29 mouse cellular contexts compared by ENCODE assay signal in the genomic region with DNA sequence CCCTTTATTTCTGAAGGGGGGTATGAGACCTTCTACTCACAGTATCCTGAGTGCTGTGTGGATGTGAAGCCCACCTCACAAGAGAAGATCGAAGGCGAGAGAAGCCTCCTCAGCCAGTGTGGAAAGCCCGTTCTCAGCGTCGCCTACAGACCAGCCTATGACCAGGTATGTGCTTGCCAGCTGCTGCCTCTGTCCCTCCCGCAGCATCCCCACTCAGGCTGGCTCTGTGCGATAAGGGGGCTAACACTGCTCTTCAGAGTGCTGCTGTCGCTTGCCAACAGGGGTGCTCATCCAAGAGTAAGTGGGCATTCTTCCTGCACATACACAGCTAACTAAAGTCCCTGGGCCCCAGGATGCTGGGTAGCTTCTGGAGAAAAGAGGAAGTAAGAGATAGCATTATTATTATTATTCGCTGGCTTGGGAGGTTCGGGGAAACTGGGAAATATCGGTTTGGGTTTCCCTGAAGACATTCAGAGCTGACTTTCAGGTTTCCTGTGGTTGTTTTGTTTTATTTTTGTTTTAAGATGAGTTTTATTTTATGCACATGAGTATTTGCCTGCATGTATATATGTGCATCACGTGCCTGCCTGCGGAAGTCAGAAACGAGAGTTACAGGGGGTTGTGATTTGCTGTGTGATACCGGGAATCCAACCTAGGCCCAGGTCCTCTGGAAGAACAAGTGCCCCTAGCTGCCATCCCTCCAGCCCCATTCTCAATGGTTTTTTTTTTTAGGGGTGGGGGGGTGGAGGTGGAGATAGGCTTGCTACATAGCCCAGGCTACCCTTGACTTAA. TPM values are rescaled to one million over a fixed set of nuclear protein-coding genes. Genes with fewer than 3 reads are reported as not detected.
DNase-seq lines count a peak whose midpoint lies in the region; ATAC-seq lines count a peak whose summit lies in the region.
"Had no signal": no experiment of that assay in that cellular context is flagged by ENCODE, and none has a peak within 500 bp of the region (broad histone marks: within the 10 kb centered on the region; RNA-seq: fewer than 3 reads in every experiment).

No protein-coding gene starts in this region.

- H3K4me1 ChIP-seq in megakaryocyte, embryonic 14.5 days, result peaks cover 71% of the 10 kb centered on the region
- H3K4me1 ChIP-seq in midbrain, embryonic 15.5 days, result peaks cover 12% of the 10 kb centered on the region

- H3K36me3 ChIP-seq in megakaryocyte, embryonic 14.5 days (replicated peaks; ENCODE audit: low read length), result peaks cover 2% of the 10 kb centered on the region
- H3K36me3 ChIP-seq in midbrain, embryonic 15.5 days (replicated peaks), result no peaks in the 10 kb centered on the region
- H3K36me3 ChIP-seq: embryonic facial prominence, embryonic 13.5 days; forebrain, embryonic 15.5 days; hindbrain, embryonic 13.5 days; limb, embryonic 15.5 days had no signal

- peak overlapping the region; percentile 60 for H3K4me3 ChIP-seq in megakaryocyte, embryonic 14.5 days (replicated peaks)
- no peak overlapping the region for H3K4me3 ChIP-seq in midbrain, embryonic 15.5 days
- H3K4me3 ChIP-seq: embryonic facial prominence, embryonic 13.5 days; forebrain, embryonic 10.5 days; forebrain, embryonic 15.5 days; gastrocnemius, adult 2 months; hindbrain, embryonic 13.5 days; limb, embryonic 10.5 days; limb, embryonic 15.5 days; liver, embryonic 13.5 days; myocyte; neural tube, embryonic 12.5 days had no signal

- H3K9ac ChIP-seq in midbrain, embryonic 15.5 days, result no peak overlapping the region
- H3K9ac ChIP-seq: embryonic facial prominence, embryonic 13.5 days; forebrain, embryonic 15.5 days; hindbrain, embryonic 13.5 days; limb, embryonic 15.5 days; liver, embryonic 13.5 days; neural tube, embryonic 12.5 days had no signal

- DNase-seq in CD4-positive, CD25-positive, alpha-beta regulatory T cell, adult 2 months (ENCODE audit: low read depth, low spot score), result peak; percentile 57
- no peak for DNase-seq in frontal cortex, postnatal 14 days (ENCODE audit: low spot score in 2 of 2)
- DNase-seq: adrenal gland, postnatal 25 days; gastrocnemius, adult 2 months; gastrocnemius, postnatal 36 days; heart, adult 18-20 months; heart, postnatal 36 days; kidney, adult 2 months; layer of hippocampus, adult 9-11 months; liver, embryonic 13.5 days; lung, adult 18-20 months; lung, postnatal 4 days had no signal

- H3K9me3 ChIP-seq in megakaryocyte, embryonic 14.5 days, result no peaks in the 10 kb centered on the region
- H3K9me3 ChIP-seq in midbrain, embryonic 15.5 days, result no peaks in the 10 kb centered on the region
- H3K9me3 ChIP-seq: embryonic facial prominence, embryonic 13.5 days; forebrain, embryonic 10.5 days; forebrain, embryonic 15.5 days; hindbrain, embryonic 13.5 days; limb, embryonic 10.5 days; limb, embryonic 15.5 days; liver, embryonic 13.5 days; neural tube, embryonic 12.5 days had no signal

- 93% methylated on average over 15 of the region's 15 CpGs for WGBS in midbrain, embryonic 15.5 days

- no peak overlapping the region for H3K27ac ChIP-seq in midbrain, embryonic 15.5 days
- H3K27ac ChIP-seq: embryonic facial prominence, embryonic 13.5 days; forebrain, embryonic 10.5 days; forebrain, embryonic 15.5 days; gastrocnemius, adult 2 months; hindbrain, embryonic 13.5 days; limb, embryonic 10.5 days; limb, embryonic 15.5 days; liver, embryonic 13.5 days; neural tube, embryonic 12.5 days had no signal

- ATAC-seq in CD4-positive, CD25-positive, alpha-beta regulatory T cell, adult 4 months, result no peak
- no peak for ATAC-seq in megakaryocyte, adult 5-6 weeks (ENCODE audit: poor library complexity, severe bottlenecking)
- ATAC-seq in megakaryocyte-erythroid progenitor cell, adult 5-6 weeks (replicated peaks; ENCODE audit: low FRiP score, low TSS enrichment, poor library complexity, severe bottlenecking), result peak; percentile 46; the same call in 1 of the 2 replicates
- no peak for ATAC-seq in midbrain, embryonic 15.5 days (replicated peaks)
- ATAC-seq: forebrain, embryonic 15.5 days; inflammation-experienced regulatory T-cells, adult 6 months; lung, postnatal 0 days had no signal

- no peak overlapping the region for H3K4me2 ChIP-seq in midbrain, embryonic 15.5 days
- H3K4me2 ChIP-seq: embryonic facial prominence, embryonic 13.5 days; forebrain, embryonic 15.5 days; heart, embryonic 11.5 days; hindbrain, embryonic 13.5 days; limb, embryonic 15.5 days; liver, embryonic 13.5 days; midbrain, embryonic 11.5 days; neural tube, embryonic 12.5 days had no signal

- H3K27me3 ChIP-seq in megakaryocyte, embryonic 14.5 days (replicated peaks), result peaks cover 58% of the 10 kb centered on the region
- H3K27me3 ChIP-seq in midbrain, embryonic 15.5 days (replicated peaks), result peaks cover 32% of the 10 kb centered on the region

RNA-seq across cellular contexts. Expression of a gene that starts 5.1 kb away (rescaled TPM):
- polyA plus RNA-seq in CD4-positive, CD25-positive, alpha-beta regulatory T cell, adult 4 months (2017; shearing (Covaris generic)), result 10 to 100 TPM in 1 of 2 experiments, 1 to 10 TPM in 1; 6.7 to 11.1 TPM
- polyA plus RNA-seq in megakaryocyte, embryonic 14.5 days (2012; ENCODE audit: insufficient read depth, low replicate concordance), result 3.0 TPM in 1 of 2 replicates, not detected in the other
- 4.3 and 5.0 TPM in 2 replicates for total RNA-seq in megakaryocyte, adult 5-6 weeks (2015)
- total RNA-seq in megakaryocyte, adult 5-6 weeks (2017), result 4.6 and 6.4 TPM in 2 replicates
- total RNA-seq in megakaryocyte-erythroid progenitor cell, adult 5-6 weeks (2014; fragmentation: Nextera tagmentation), result 1.6 and 2.9 TPM in 2 replicates
- 5.4 and 12.3 TPM in 2 replicates for total RNA-seq in megakaryocyte-erythroid progenitor cell, adult 5-6 weeks (2017)
- 2.7 and 3.7 TPM in 2 replicates for polyA plus RNA-seq in midbrain, embryonic 15.5 days (2015; fragmentation: Nextera tagmentation; extraction: Ambion mirVana)

RNA-seq across cellular contexts. Expression of a gene that starts 54.9 kb away (rescaled TPM):
- 100 to 1,000 TPM; 158 to 191 TPM for polyA plus RNA-seq in CD4-positive, CD25-positive, alpha-beta regulatory T cell, adult 4 months (2017; shearing (Covaris generic))
- polyA plus RNA-seq in megakaryocyte, embryonic 14.5 days (2012; ENCODE audit: insufficient read depth, low replicate concordance), result 44.6 and 123 TPM in 2 replicates
- total RNA-seq in megakaryocyte, adult 5-6 weeks (2015), result 36.9 and 38.7 TPM in 2 replicates
- 46.3 and 61.1 TPM in 2 replicates for total RNA-seq in megakaryocyte, adult 5-6 weeks (2017)
- 86.8 and 99.0 TPM in 2 replicates for total RNA-seq in megakaryocyte-erythroid progenitor cell, adult 5-6 weeks (2014; fragmentation: Nextera tagmentation)
- 216 and 256 TPM in 2 replicates for total RNA-seq in megakaryocyte-erythroid progenitor cell, adult 5-6 weeks (2017)
- 219 and 237 TPM in 2 replicates for polyA plus RNA-seq in midbrain, embryonic 15.5 days (2015; fragmentation: Nextera tagmentation; extraction: Ambion mirVana)
